In genomic region chr16:93608731-93609130, GRCm38 (mm10) we compare ENCODE assay signal across 10 mouse cellular contexts. TPM values are rescaled to one million over a fixed set of nuclear protein-coding genes. Genes with fewer than 3 reads are reported as not detected.
DNase-seq lines count a peak whose midpoint lies in the region; ATAC-seq lines count a peak whose summit lies in the region.
"Had no signal": no experiment of that assay in that cellular context is flagged by ENCODE, and none has a peak within 500 bp of the region (broad histone marks: within the 10 kb centered on the region; RNA-seq: fewer than 3 reads in every experiment).

No protein-coding gene starts in this region.

- no peak overlapping the region for H3K9ac ChIP-seq in heart, embryonic 12.5 days
- no peak overlapping the region for H3K9ac ChIP-seq in hindbrain, embryonic 15.5 days
- peak overlapping the region; percentile 76; the same call in 1 of the 2 replicates for H3K9ac ChIP-seq in midbrain, embryonic 13.5 days (replicated peaks)

- no peak for ATAC-seq in heart, embryonic 12.5 days (ENCODE audit: insufficient number of reproducible peaks, low FRiP score)
- ATAC-seq in hindbrain, embryonic 15.5 days (ENCODE audit: low FRiP score, low read depth): no peak
- ATAC-seq in midbrain, embryonic 13.5 days: no peak
- ATAC-seq in erythroblast, adult 5-6 weeks (replicated peaks; ENCODE audit: low FRiP score, poor library complexity, severe bottlenecking): no peak

- intact Hi-C loops in heart, postnatal 10 days (cut with DNase I): no loop called here

- peak overlapping the region; percentile 68 for H3K4me3 ChIP-seq in heart, embryonic 12.5 days
- H3K4me3 ChIP-seq in hindbrain, embryonic 15.5 days: peak overlapping the region; percentile 65
- peak overlapping the region; percentile 73 for H3K4me3 ChIP-seq in midbrain, embryonic 13.5 days (replicated peaks)

- no peak overlapping the region for H3K27ac ChIP-seq in heart, embryonic 12.5 days (ENCODE audit: poor library complexity, severe bottlenecking)
- no peak overlapping the region for H3K27ac ChIP-seq in hindbrain, embryonic 15.5 days (replicated peaks)
- no peak overlapping the region for H3K27ac ChIP-seq in midbrain, embryonic 13.5 days

- peaks cover 20% of the 10 kb centered on the region for H3K4me1 ChIP-seq in heart, embryonic 12.5 days (replicated peaks)
- H3K4me1 ChIP-seq in hindbrain, embryonic 15.5 days (replicated peaks): peaks cover 33% of the 10 kb centered on the region
- peaks cover 33% of the 10 kb centered on the region for H3K4me1 ChIP-seq in midbrain, embryonic 13.5 days (replicated peaks)

- peak overlapping the region; percentile 74 for H3K4me2 ChIP-seq in heart, embryonic 12.5 days
- H3K4me2 ChIP-seq in hindbrain, embryonic 15.5 days: peak overlapping the region; percentile 75
- peak overlapping the region; percentile 84 for H3K4me2 ChIP-seq in midbrain, embryonic 13.5 days (replicated peaks)

- WGBS in heart, embryonic 12.5 days: 65% methylated on average over 8 of the region's 8 CpGs
- WGBS in hindbrain, embryonic 15.5 days: 74% methylated on average over 8 of the region's 8 CpGs
- WGBS in midbrain, embryonic 13.5 days: 73% methylated on average over 8 of the region's 8 CpGs

- no peaks in the 10 kb centered on the region for H3K27me3 ChIP-seq in heart, embryonic 12.5 days (replicated peaks)
- H3K27me3 ChIP-seq in hindbrain, embryonic 15.5 days: no peaks in the 10 kb centered on the region
- H3K27me3 ChIP-seq in midbrain, embryonic 13.5 days: 0 out of 2 replicates have a peak, but pooled peaks cover 5% of the 10 kb centered on the region
- H3K27me3 ChIP-seq: CH12.LX had no signal

- H3K36me3 ChIP-seq in heart, embryonic 12.5 days: peaks cover 18% of the 10 kb centered on the region
- peaks cover 15% of the 10 kb centered on the region for H3K36me3 ChIP-seq in hindbrain, embryonic 15.5 days
- H3K36me3 ChIP-seq in midbrain, embryonic 13.5 days: peaks cover 33% of the 10 kb centered on the region

- no peaks in the 10 kb centered on the region for H3K9me3 ChIP-seq in heart, embryonic 12.5 days (replicated peaks)
- no peaks in the 10 kb centered on the region for H3K9me3 ChIP-seq in hindbrain, embryonic 15.5 days
- no peaks in the 10 kb centered on the region for H3K9me3 ChIP-seq in midbrain, embryonic 13.5 days

- no peak for DNase-seq in heart, postnatal 10 days
- peak; percentile 0 for DNase-seq in R1 (ENCODE audit: low read depth, low spot score)
- no peak for DNase-seq in natural killer cell, adult 2 months (ENCODE audit: low spot score in 2 of 2)
- no peak for DNase-seq in cerebellum, adult 8-10 months

RNA-seq across cellular contexts. Expression of gene Cbr1, which starts 3.1 kb away (rescaled TPM):
- polyA plus RNA-seq in heart, embryonic 12.5 days (2016; fragmentation: Nextera tagmentation; extraction: Ambion mirVana): 57.0 and 58.0 TPM in 2 replicates
- total RNA-seq in heart, postnatal 10 days (2021): 10 to 100 TPM; 29.0 to 34.0 TPM
- polyA plus RNA-seq in hindbrain, embryonic 15.5 days (2015; fragmentation: Nextera tagmentation; extraction: Ambion mirVana): 142 and 146 TPM in 2 replicates
- 156 and 157 TPM in 2 replicates for polyA plus RNA-seq in midbrain, embryonic 13.5 days (2015; fragmentation: Nextera tagmentation; extraction: Ambion mirVana)
- 8.3 and 18.6 TPM in 2 replicates for total RNA-seq in erythroblast, adult 5-6 weeks (2015; ENCODE audit: low replicate concordance)
- total RNA-seq in erythroblast, adult 5-6 weeks (2017; ENCODE audit: low replicate concordance): 5.2 and 8.2 TPM in 2 replicates

RNA-seq across cellular contexts. Expression of gene Setd4, which starts 4.9 kb away (rescaled TPM):
- polyA plus RNA-seq in heart, embryonic 12.5 days (2016; fragmentation: Nextera tagmentation; extraction: Ambion mirVana): 6.4 and 7.5 TPM in 2 replicates
- total RNA-seq in heart, postnatal 10 days (2021): 1 to 10 TPM; 1.3 to 3.4 TPM
- 14.8 and 18.9 TPM in 2 replicates for polyA plus RNA-seq in hindbrain, embryonic 15.5 days (2015; fragmentation: Nextera tagmentation; extraction: Ambion mirVana)
- 15.2 and 16.4 TPM in 2 replicates for polyA plus RNA-seq in midbrain, embryonic 13.5 days (2015; fragmentation: Nextera tagmentation; extraction: Ambion mirVana)
- total RNA-seq in erythroblast, adult 5-6 weeks (2015; ENCODE audit: low replicate concordance): not detected in 2 replicates
- 0.70 and 1.2 TPM in 2 replicates for total RNA-seq in erythroblast, adult 5-6 weeks (2017; ENCODE audit: low replicate concordance)

RNA-seq across cellular contexts. Expression of gene Gm5678, which starts 19.2 kb away (rescaled TPM):
- polyA plus RNA-seq in heart, embryonic 12.5 days (2016; fragmentation: Nextera tagmentation; extraction: Ambion mirVana): not detected in 2 replicates
- total RNA-seq in heart, postnatal 10 days (2021): 1 to 10 TPM; 1.4 to 1.8 TPM
- not detected in 2 replicates for polyA plus RNA-seq in hindbrain, embryonic 15.5 days (2015; fragmentation: Nextera tagmentation; extraction: Ambion mirVana)
- not detected in 2 replicates for polyA plus RNA-seq in midbrain, embryonic 13.5 days (2015; fragmentation: Nextera tagmentation; extraction: Ambion mirVana)
- not detected in 2 replicates for total RNA-seq in erythroblast, adult 5-6 weeks (2015; ENCODE audit: low replicate concordance)
- total RNA-seq in erythroblast, adult 5-6 weeks (2017; ENCODE audit: low replicate concordance): not detected in 2 replicates
- total RNA-seq: CH12.LX had no signal
- polyA plus RNA-seq: gonadal fat pad, adult 2 months had no signal
